Mouse (Mus musculus) MEL (cell line): Measurements from ENCODE around the gene Ppp2r5d.

ENCODE experiments used
- CTCF ChIP-seq, 3 experiments: IDR thresholded peaks in 2 of 3; conservative IDR thresholded peaks in 1 of 3; 2 replicates each; pipeline ENCODE4 v1.5.1; 2011 to 2012; ENCODE audit warnings: low read length in 3 of 3, low read depth in 2 of 3, mild to moderate bottlenecking in 2 of 3, improper control_type of control experiment in 1 of 3, inconsistent platforms in 1 of 3, mixed read lengths in 1 of 3, moderate library complexity in 1 of 3; ENCODE audit not compliant: control insufficient read depth in 1 of 3, insufficient read depth in 1 of 3, poor library complexity in 1 of 3, severe bottlenecking in 1 of 3
- EP300 ChIP-seq, 2 experiments: IDR thresholded peaks; 2 replicates each; pipeline ENCODE4 v1.6.1; 2011; ENCODE audit warnings: improper control_type of control experiment in 2 of 2, low read length in 2 of 2, low read depth in 1 of 2, mild to moderate bottlenecking in 1 of 2
- GABPA ChIP-seq: IDR thresholded peaks from 2 replicates; pipeline ENCODE4 v1.6.1; 2012; ENCODE audit warnings: low read depth, mild to moderate bottlenecking, inconsistent platforms, low read length, improper control_type of control experiment, moderate library complexity
- JUND ChIP-seq: IDR thresholded peaks from 2 replicates; pipeline ENCODE4 v1.6.1; 2011; ENCODE audit warnings: low read depth, mild to moderate bottlenecking, improper control_type of control experiment, low read length
- MAFK ChIP-seq: IDR thresholded peaks from 2 replicates; pipeline ENCODE4 v1.6.1; 2011; ENCODE audit warnings: low read depth, mild to moderate bottlenecking, low read length, improper control_type of control experiment, borderline replicate concordance
- MAX ChIP-seq: IDR thresholded peaks from 2 replicates; pipeline ENCODE4 v1.6.1; 2011; ENCODE audit warnings: low read length, improper control_type of control experiment
- MYB ChIP-seq: IDR thresholded peaks from 2 replicates; pipeline ENCODE4 v1.6.1; 2011; ENCODE audit warnings: mild to moderate bottlenecking, low read depth, low read length, improper control_type of control experiment
- NELFE ChIP-seq: IDR thresholded peaks from 2 replicates; pipeline ENCODE4 v1.6.1; 2011; ENCODE audit warnings: low read depth, low read length, improper control_type of control experiment
- POLR2A ChIP-seq, 2 experiments: IDR thresholded peaks; 2 replicates each; pipeline ENCODE4 v1.6.1; 2011 to 2012; ENCODE audit warnings: low read length in 2 of 2, mild to moderate bottlenecking in 2 of 2, control low read depth in 1 of 2, improper control_type of control experiment in 1 of 2, low read depth in 1 of 2, moderate library complexity in 1 of 2; ENCODE audit not compliant: control insufficient read depth in 1 of 2, insufficient read depth in 1 of 2, poor library complexity in 1 of 2
- POLR2AphosphoS2 ChIP-seq: IDR thresholded peaks from 2 replicates; pipeline ENCODE4 v1.6.1; 2011; ENCODE audit warnings: low read length, improper control_type of control experiment
- TBP ChIP-seq: IDR thresholded peaks from 2 replicates; pipeline ENCODE4 v1.8.0; 2011; ENCODE audit warnings: low read depth, low read length, improper control_type of control experiment
- USF1 ChIP-seq: IDR thresholded peaks from 2 replicates; pipeline ENCODE4 v1.6.1; 2014; ENCODE audit warnings: low read depth, mild to moderate bottlenecking, inconsistent platforms, low read length, improper control_type of control experiment, moderate library complexity
- ZKSCAN1 ChIP-seq: IDR thresholded peaks from 2 replicates; pipeline ENCODE4 v1.6.1; 2012; ENCODE audit warnings: low read depth, mild to moderate bottlenecking, inconsistent platforms, low read length, improper control_type of control experiment, moderate library complexity

GRCm38 (mm10) chr17:46698515-46698914 is 6.4 kb downstream of the Ppp2r5d start:
- no peak for TF ChIP-seq CTCF (IDR thresholded peaks at IDR 0.05 in 2 of 3, conservative IDR thresholded peaks at IDR 0.05 in 1 of 3; ENCODE audit: control insufficient read depth in 1 of 3, insufficient read depth in 1 of 3, low read depth in 2 of 3, low read length in 3 of 3, poor library complexity in 1 of 3, severe bottlenecking in 1 of 3)
- no peak for TF ChIP-seq EP300 (IDR thresholded peaks at IDR 0.05; ENCODE audit: low read depth in 1 of 2, low read length in 2 of 2)
- TF ChIP-seq POLR2AphosphoS2 = no peak
- no peak for TF ChIP-seq ZKSCAN1
- no peak for TF ChIP-seq JUND
- TF ChIP-seq MYB = no peak
- TF ChIP-seq POLR2A (IDR thresholded peaks at IDR 0.05; ENCODE audit: control insufficient read depth in 1 of 2, insufficient read depth in 1 of 2, low read depth in 1 of 2, low read length in 2 of 2, poor library complexity in 1 of 2) = no peak
- no peak for TF ChIP-seq USF1
- TF ChIP-seq MAFK = no peak
- TF ChIP-seq GABPA = no peak
- no peak for TF ChIP-seq TBP
- no peak for TF ChIP-seq MAX
- TF ChIP-seq NELFE = no peak
